Mouse (Mus musculus) MEL (cell line): ENCODE measurements around the gene Wee1. TPM values are rescaled to one million over a fixed set of nuclear protein-coding genes. Genes with fewer than 3 reads are reported as not detected.

Experiments used
- DNase-seq: peaks from one replicate; pipeline ENCODE4 v3.0.0; 2011; ENCODE audit warnings: low read depth, low spot score
- H3K27ac ChIP-seq: 2 replicates; pipeline ENCODE4 v1.5.1; 2012; ENCODE audit warnings: low read depth, mild to moderate bottlenecking, control low read depth, low read length, moderate library complexity; ENCODE audit not compliant: control insufficient read depth
- H3K27me3 ChIP-seq, 2 experiments: fragments of 150-350 bp in 1 of 2; sonication (generic) in 1 of 2; 2 replicates each; pipeline ENCODE4 v1.6.1; 2012; ENCODE audit warnings: low read length in 2 of 2, mild to moderate bottlenecking in 2 of 2, improper control_type of control experiment in 1 of 2, moderate library complexity in 1 of 2; ENCODE audit not compliant: insufficient read depth in 2 of 2, control insufficient read depth in 1 of 2
- H3K36me3 ChIP-seq, 2 experiments: 2 replicates each; pipeline ENCODE4 v1.6.1; 2012 to 2014; ENCODE audit warnings: low read length in 2 of 2, improper control_type of control experiment in 1 of 2, inconsistent platforms in 1 of 2, mild to moderate bottlenecking in 1 of 2; ENCODE audit not compliant: insufficient read depth in 2 of 2, control insufficient read depth in 1 of 2
- H3K4me1 ChIP-seq, 2 experiments: fragments of 150-350 bp in 1 of 2; sonication (generic) in 1 of 2; 2 replicates each; pipeline ENCODE4 v1.6.1; 2012; ENCODE audit warnings: low read length in 2 of 2, improper control_type of control experiment in 1 of 2, mild to moderate bottlenecking in 1 of 2; ENCODE audit not compliant: insufficient read depth in 2 of 2, control insufficient read depth in 1 of 2
- H3K4me3 ChIP-seq, 2 experiments: fragments of 150-350 bp in 1 of 2; sonication (generic) in 1 of 2; 2 replicates each; pipeline ENCODE4 v1.5.1; 2012; ENCODE audit warnings: low read depth in 2 of 2, low read length in 2 of 2, mild to moderate bottlenecking in 2 of 2, moderate library complexity in 2 of 2, control low read depth in 1 of 2, improper control_type of control experiment in 1 of 2; ENCODE audit not compliant: control insufficient read depth in 1 of 2, insufficient read depth in 1 of 2
- H3K79me2 ChIP-seq: 2 replicates; pipeline ENCODE4 v1.6.1; 2012; ENCODE audit warnings: mild to moderate bottlenecking, low read length, moderate library complexity; ENCODE audit not compliant: control insufficient read depth, poor library complexity, insufficient read depth
- H3K9ac ChIP-seq: 2 replicates; pipeline ENCODE4 v1.6.1; 2012; ENCODE audit warnings: low read depth, mild to moderate bottlenecking, control low read depth, low read length, moderate library complexity; ENCODE audit not compliant: control insufficient read depth, poor library complexity, severe bottlenecking
- H3K9me3 ChIP-seq: fragments of 150-350 bp; sonication (generic); replicated peaks from 2 replicates; pipeline ENCODE4 v1.6.1; 2012; ENCODE audit warnings: mild to moderate bottlenecking, low read length, improper control_type of control experiment, moderate library complexity; ENCODE audit not compliant: insufficient read depth
- BHLHE40 ChIP-seq: IDR thresholded peaks from 2 replicates; pipeline ENCODE4 v1.6.1; 2012; ENCODE audit warnings: low read depth, mild to moderate bottlenecking, inconsistent platforms, low read length, improper control_type of control experiment, borderline replicate concordance
- CHD1 ChIP-seq: IDR thresholded peaks from 2 replicates; pipeline ENCODE4 v1.6.1; 2012; ENCODE audit warnings: low read depth, mild to moderate bottlenecking, inconsistent platforms, low read length, improper control_type of control experiment
- CHD2 ChIP-seq: IDR thresholded peaks from 2 replicates; pipeline ENCODE4 v1.6.1; 2011; ENCODE audit warnings: low read length, improper control_type of control experiment
- CTCF ChIP-seq, 3 experiments: IDR thresholded peaks in 2 of 3; conservative IDR thresholded peaks in 1 of 3; 2 replicates each; pipeline ENCODE4 v1.5.1; 2011 to 2012; ENCODE audit warnings: low read length in 3 of 3, low read depth in 2 of 3, mild to moderate bottlenecking in 2 of 3, improper control_type of control experiment in 1 of 3, inconsistent platforms in 1 of 3, mixed read lengths in 1 of 3, moderate library complexity in 1 of 3; ENCODE audit not compliant: control insufficient read depth in 1 of 3, insufficient read depth in 1 of 3, poor library complexity in 1 of 3, severe bottlenecking in 1 of 3
- E2F4 ChIP-seq: IDR thresholded peaks from 2 replicates; pipeline ENCODE4 v1.6.1; 2011; ENCODE audit warnings: low read depth, low read length, improper control_type of control experiment, borderline replicate concordance
- ELF1 ChIP-seq: IDR thresholded peaks from 2 replicates; pipeline ENCODE4 v1.6.1; 2014; ENCODE audit warnings: low read depth, mild to moderate bottlenecking, inconsistent platforms, low read length, improper control_type of control experiment, moderate library complexity
- EP300 ChIP-seq, 2 experiments: IDR thresholded peaks; 2 replicates each; pipeline ENCODE4 v1.6.1; 2011; ENCODE audit warnings: improper control_type of control experiment in 2 of 2, low read length in 2 of 2, low read depth in 1 of 2, mild to moderate bottlenecking in 1 of 2
- ETS1 ChIP-seq: IDR thresholded peaks from 2 replicates; pipeline ENCODE4 v1.6.1; 2012; ENCODE audit warnings: low read depth, mild to moderate bottlenecking, inconsistent platforms, low read length, improper control_type of control experiment, moderate library complexity
- GABPA ChIP-seq: IDR thresholded peaks from 2 replicates; pipeline ENCODE4 v1.6.1; 2012; ENCODE audit warnings: low read depth, mild to moderate bottlenecking, inconsistent platforms, low read length, improper control_type of control experiment, moderate library complexity
- GATA1 ChIP-seq: IDR thresholded peaks from 2 replicates; pipeline ENCODE4 v1.6.1; 2011; ENCODE audit warnings: low read depth, low read length, improper control_type of control experiment
- HCFC1 ChIP-seq: IDR thresholded peaks from 2 replicates; pipeline ENCODE4 v1.6.1; 2012; ENCODE audit warnings: low read depth, mild to moderate bottlenecking, inconsistent platforms, low read length, improper control_type of control experiment, moderate library complexity
- JUND ChIP-seq: IDR thresholded peaks from 2 replicates; pipeline ENCODE4 v1.6.1; 2011; ENCODE audit warnings: low read depth, mild to moderate bottlenecking, improper control_type of control experiment, low read length
- KAT2A ChIP-seq: conservative IDR thresholded peaks from 2 replicates; pipeline ENCODE4 v1.6.1; 2012; ENCODE audit warnings: low read depth, low read length, improper control_type of control experiment, inconsistent platforms
- MAFK ChIP-seq: IDR thresholded peaks from 2 replicates; pipeline ENCODE4 v1.6.1; 2011; ENCODE audit warnings: low read depth, mild to moderate bottlenecking, low read length, improper control_type of control experiment, borderline replicate concordance
- MAX ChIP-seq: IDR thresholded peaks from 2 replicates; pipeline ENCODE4 v1.6.1; 2011; ENCODE audit warnings: low read length, improper control_type of control experiment
- MAZ ChIP-seq: IDR thresholded peaks from 2 replicates; pipeline ENCODE4 v1.6.1; 2012; ENCODE audit warnings: low read depth, mild to moderate bottlenecking, inconsistent platforms, low read length, improper control_type of control experiment
- MEF2A ChIP-seq: IDR thresholded peaks from 2 replicates; pipeline ENCODE4 v1.6.1; 2014; ENCODE audit warnings: low read depth, mild to moderate bottlenecking, inconsistent platforms, low read length, improper control_type of control experiment; ENCODE audit not compliant: poor library complexity, insufficient replicate concordance, severe bottlenecking; ENCODE audit errors: extremely low read depth
- MXI1 ChIP-seq: IDR thresholded peaks from 2 replicates; pipeline ENCODE4 v1.6.1; 2011; ENCODE audit warnings: mild to moderate bottlenecking, low read depth, low read length, improper control_type of control experiment
- MYB ChIP-seq: IDR thresholded peaks from 2 replicates; pipeline ENCODE4 v1.6.1; 2011; ENCODE audit warnings: mild to moderate bottlenecking, low read depth, low read length, improper control_type of control experiment
- MYC ChIP-seq: IDR thresholded peaks from 2 replicates; pipeline ENCODE4 v1.6.1; 2011; ENCODE audit warnings: low read depth, mild to moderate bottlenecking, low read length, improper control_type of control experiment, moderate library complexity
- NRF1 ChIP-seq: IDR thresholded peaks from 2 replicates; pipeline ENCODE4 v1.6.1; 2014; ENCODE audit warnings: low read depth, mild to moderate bottlenecking, inconsistent platforms, low read length, improper control_type of control experiment, moderate library complexity; ENCODE audit not compliant: poor library complexity, insufficient read depth, severe bottlenecking
- POLR2A ChIP-seq, 2 experiments: IDR thresholded peaks; 2 replicates each; pipeline ENCODE4 v1.6.1; 2011 to 2012; ENCODE audit warnings: low read length in 2 of 2, mild to moderate bottlenecking in 2 of 2, control low read depth in 1 of 2, improper control_type of control experiment in 1 of 2, low read depth in 1 of 2, moderate library complexity in 1 of 2; ENCODE audit not compliant: control insufficient read depth in 1 of 2, insufficient read depth in 1 of 2, poor library complexity in 1 of 2
- POLR2AphosphoS2 ChIP-seq: IDR thresholded peaks from 2 replicates; pipeline ENCODE4 v1.6.1; 2011; ENCODE audit warnings: low read length, improper control_type of control experiment
- POLR2AphosphoS5 ChIP-seq: IDR thresholded peaks from 2 replicates; pipeline ENCODE4 v1.6.1; 2012; ENCODE audit warnings: low read depth, borderline replicate concordance, mild to moderate bottlenecking, inconsistent platforms, low read length, moderate library complexity, mixed read lengths
- RAD21 ChIP-seq: IDR thresholded peaks from 2 replicates; pipeline ENCODE4 v1.6.1; 2011; ENCODE audit warnings: mild to moderate bottlenecking, low read depth, low read length, improper control_type of control experiment
- RCOR1 ChIP-seq: IDR thresholded peaks from 2 replicates; pipeline ENCODE4 v1.6.1; 2012; ENCODE audit warnings: low read depth, mild to moderate bottlenecking, inconsistent platforms, low read length, improper control_type of control experiment
- SIN3A ChIP-seq: IDR thresholded peaks from 2 replicates; pipeline ENCODE4 v1.6.1; 2012; ENCODE audit warnings: low read length, improper control_type of control experiment, inconsistent platforms
- SMC3 ChIP-seq: IDR thresholded peaks from 2 replicates; pipeline ENCODE4 v1.6.1; 2011; ENCODE audit warnings: low read depth, low read length, improper control_type of control experiment
- TAL1 ChIP-seq: IDR thresholded peaks from 2 replicates; pipeline ENCODE4 v1.6.1; 2012; ENCODE audit warnings: mild to moderate bottlenecking, inconsistent platforms, low read length, moderate library complexity, mixed read lengths
- TBP ChIP-seq: IDR thresholded peaks from 2 replicates; pipeline ENCODE4 v1.8.0; 2011; ENCODE audit warnings: low read depth, low read length, improper control_type of control experiment
- TCF12 ChIP-seq: IDR thresholded peaks from 2 replicates; pipeline ENCODE4 v1.6.1; 2014; ENCODE audit warnings: low read depth, mild to moderate bottlenecking, inconsistent platforms, low read length, improper control_type of control experiment, moderate library complexity
- UBTF ChIP-seq: IDR thresholded peaks from 2 replicates; pipeline ENCODE4 v1.6.1; 2012; ENCODE audit warnings: low read depth, mild to moderate bottlenecking, inconsistent platforms, low read length, improper control_type of control experiment, moderate library complexity, borderline replicate concordance; ENCODE audit not compliant: insufficient read depth
- USF1 ChIP-seq: IDR thresholded peaks from 2 replicates; pipeline ENCODE4 v1.6.1; 2014; ENCODE audit warnings: low read depth, mild to moderate bottlenecking, inconsistent platforms, low read length, improper control_type of control experiment, moderate library complexity
- USF2 ChIP-seq, 2 experiments: IDR thresholded peaks; 2 replicates each; pipeline ENCODE4 v1.6.1; 2011 to 2012; ENCODE audit warnings: improper control_type of control experiment in 2 of 2, low read length in 2 of 2, borderline replicate concordance in 1 of 2, inconsistent platforms in 1 of 2, low read depth in 1 of 2, mild to moderate bottlenecking in 1 of 2; ENCODE audit not compliant: insufficient read depth in 1 of 2
- ZC3H11A ChIP-seq: IDR thresholded peaks from 2 replicates; pipeline ENCODE4 v1.6.1; 2012; ENCODE audit warnings: low read depth, mild to moderate bottlenecking, inconsistent platforms, low read length, improper control_type of control experiment
- ZNF384 ChIP-seq: IDR thresholded peaks from 2 replicates; pipeline ENCODE4 v1.6.1; 2012; ENCODE audit warnings: low read depth, mild to moderate bottlenecking, inconsistent platforms, low read length, improper control_type of control experiment
- polyA plus RNA-seq, 2 experiments: library from polyadenylated mRNA; stranded (reverse) in 1 of 2; unstranded in 1 of 2; fragments of >175 nt in 1 of 2; fragments of >200 nt in 1 of 2; gene quantifications; 2 replicates each; pipeline versions ENCODE4 v1.2.1 to v1.2.4; 2012; ENCODE audit warnings: low replicate concordance in 2 of 2, low read depth in 1 of 2; ENCODE audit not compliant: insufficient read length in 2 of 2, insufficient read depth in 1 of 2, missing spikeins in 1 of 2
- total RNA-seq: library from RNA; depleted of rRNA; stranded (reverse); fragments of 300-350 nt; gene quantifications from 2 replicates; pipeline ENCODE4 v1.2.3, GENCODE M21; 2012

Gene Wee1
- total and polyA plus RNA-seq, 3 experiments, result 9.3 to 23.0 TPM; not detected in 1

DNA sequence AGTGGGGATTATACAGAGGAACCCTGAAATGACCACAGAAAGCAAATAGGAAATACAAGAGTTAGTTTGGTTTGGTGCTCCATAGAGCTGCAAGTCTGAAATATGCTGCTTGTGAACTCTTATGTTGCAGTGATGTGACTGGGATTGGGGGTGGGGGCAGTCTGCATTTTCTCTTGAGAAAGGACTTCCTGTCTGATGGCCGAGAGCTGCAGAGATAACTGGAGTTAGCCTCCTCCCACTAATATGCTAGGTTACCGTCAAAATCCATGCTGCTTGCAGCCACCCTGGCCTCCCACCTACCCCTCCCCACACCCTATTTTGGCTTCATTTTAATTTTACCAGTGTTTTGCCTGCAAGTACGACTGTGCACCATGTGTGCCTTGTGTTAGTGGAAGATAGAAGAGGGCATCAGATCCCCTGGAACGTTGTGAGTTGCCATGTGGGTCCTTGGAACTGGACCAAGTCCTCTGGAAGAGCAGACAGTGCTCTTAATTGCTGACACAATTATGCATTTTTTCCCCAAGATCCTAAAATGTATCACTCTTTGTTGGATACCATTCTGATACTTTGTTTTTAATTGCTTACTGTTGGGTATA, 11.7 kb upstream of the Wee1 start:
- H3K27me3 ChIP-seq, result no peaks in the 10 kb centered on the region
- peaks cover 6 to 21% of the 10 kb centered on the region in 2 experiments for H3K4me1 ChIP-seq
- peak overlapping the region; percentile 26; the same call in 1 of the 2 replicates for H3K27ac ChIP-seq
- H3K79me2 ChIP-seq, result no peaks in the 10 kb centered on the region
- H3K9ac ChIP-seq, result peak overlapping the region; percentile 58
- no peaks in the 10 kb centered on the region for H3K9me3 ChIP-seq
- peaks cover 0 to 7% of the 10 kb centered on the region in 2 experiments; a peak in 2 of 4 replicates for H3K36me3 ChIP-seq
- H3K4me3 ChIP-seq, result peak overlapping the region; percentile 60 to 75
- DNase-seq, result peak; percentile 79
- TF ChIP-seq POLR2A (IDR thresholded peaks at IDR 0.05; ENCODE audit: control insufficient read depth in 1 of 2, insufficient read depth in 1 of 2, low read depth in 1 of 2, low read length in 2 of 2, poor library complexity in 1 of 2) (0 out of 4 replicates have a peak, but pooled peaks of 1 of the 2 experiments have one; percentile 22), JUND (no peak), POLR2AphosphoS2 (no peak), KAT2A (no peak), HCFC1 (no peak), GATA1 (peak; percentile 67; the same call in 1 of the 2 replicates), EP300 (IDR thresholded peaks at IDR 0.05; ENCODE audit: low read depth in 1 of 2, low read length in 2 of 2) (no peak), MYC (peak; percentile 61), USF2 (IDR thresholded peaks at IDR 0.05; ENCODE audit: borderline replicate concordance in 1 of 2, insufficient read depth in 1 of 2, low read depth in 1 of 2, low read length in 2 of 2) (no peak), SIN3A (peak; percentile 43; the same call in 1 of the 2 replicates), SMC3 (no peak), MYB (no peak), MEF2A (no peak), POLR2AphosphoS5 (no peak), MAX (no peak), ETS1 (peak; percentile 29; the same call in 1 of the 2 replicates), RCOR1 (no peak), RAD21 (no peak), TAL1 (peak; percentile 21; the same call in 1 of the 2 replicates), UBTF (no peak), CHD2 (no peak), ZC3H11A (no peak), NRF1 (no peak), GABPA (no peak), CTCF (IDR thresholded peaks at IDR 0.05 in 2 of 3, conservative IDR thresholded peaks at IDR 0.05 in 1 of 3; ENCODE audit: control insufficient read depth in 1 of 3, insufficient read depth in 1 of 3, low read depth in 2 of 3, low read length in 3 of 3, poor library complexity in 1 of 3, severe bottlenecking in 1 of 3) (no peak), CHD1 (no peak), ELF1 (peak; percentile 55; the same call in 1 of the 2 replicates), BHLHE40 (no peak), MAZ (no peak; the same call in 1 of the 2 replicates), USF1 (no peak), E2F4 (no peak), MXI1 (peak; percentile 43; the same call in 1 of the 2 replicates), MAFK (no peak), TCF12 (no peak), TBP (peak; percentile 58; the same call in 1 of the 2 replicates), ZNF384 (no peak)
